Mouse (Mus musculus) fibroblast of lung, adult 2 months (primary cell): ENCODE data around the gene Grip1.

Source experiments
- DNase-seq: peaks from one replicate; pipeline ENCODE4 v3.0.0-alpha.2; 2011; ENCODE audit warnings: low read depth

The Grip1 gene

DNA sequence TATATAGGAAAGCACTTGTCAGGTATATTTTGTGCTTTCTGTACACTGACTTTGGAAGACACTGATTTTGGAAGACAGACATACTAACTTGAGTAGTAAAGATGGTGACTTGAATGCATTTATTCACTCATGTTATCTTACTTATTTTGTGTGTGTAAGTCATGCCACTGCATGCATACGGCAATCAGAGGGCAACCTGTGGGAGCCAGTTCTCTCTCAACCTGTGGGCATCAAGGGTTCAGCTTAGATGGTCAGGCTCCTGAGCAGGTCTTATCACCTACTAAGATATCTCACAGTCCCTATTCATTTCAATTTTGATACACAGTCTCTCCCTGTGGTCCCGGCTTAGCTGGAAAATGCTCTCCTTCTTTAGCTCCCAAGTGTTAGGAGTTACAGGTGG, 5.4 kb downstream of the Grip1 start:
- DNase-seq: no peak

DNA sequence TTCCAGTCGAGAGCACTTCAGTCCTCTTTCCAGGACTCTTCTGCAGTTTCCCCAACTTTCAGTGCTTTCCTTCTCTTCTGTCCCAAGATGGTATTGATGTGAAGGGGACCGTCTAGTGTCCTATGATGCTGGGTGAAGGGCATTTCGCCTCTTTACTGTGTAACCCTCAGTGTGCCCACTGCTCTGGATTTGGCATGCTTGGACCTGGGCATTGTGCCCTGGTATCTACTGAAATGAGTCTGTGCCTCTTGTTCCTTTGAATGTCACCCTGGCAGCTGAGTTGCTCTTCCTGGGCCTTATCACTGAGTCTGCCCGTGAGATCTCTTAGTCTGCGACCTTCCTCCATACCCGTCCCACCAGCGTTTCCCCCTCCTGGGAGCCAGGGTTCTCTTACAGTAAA, 9.7 kb downstream of the Grip1 start:
- no peak for DNase-seq

DNA sequence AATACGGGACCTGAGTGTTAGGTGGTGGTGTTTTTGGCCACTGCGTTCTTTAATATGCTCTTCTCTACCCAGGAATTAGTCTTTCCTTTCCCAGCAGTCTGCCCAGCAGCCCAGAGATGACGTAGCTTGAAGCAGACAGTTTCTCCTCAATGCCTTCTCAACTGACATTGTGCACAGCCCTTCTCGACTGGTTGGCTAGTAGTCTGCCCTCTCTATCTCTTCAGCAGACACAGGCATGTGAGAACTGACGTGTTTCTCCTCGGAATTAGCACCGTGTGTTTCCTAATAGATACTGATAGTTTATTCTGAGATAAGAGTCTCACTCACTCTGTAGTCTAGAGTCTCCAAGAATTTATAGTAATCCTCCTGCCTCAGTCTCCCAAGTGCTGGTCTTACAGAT, 10.2 kb downstream of the Grip1 start:
- no peak for DNase-seq

DNA sequence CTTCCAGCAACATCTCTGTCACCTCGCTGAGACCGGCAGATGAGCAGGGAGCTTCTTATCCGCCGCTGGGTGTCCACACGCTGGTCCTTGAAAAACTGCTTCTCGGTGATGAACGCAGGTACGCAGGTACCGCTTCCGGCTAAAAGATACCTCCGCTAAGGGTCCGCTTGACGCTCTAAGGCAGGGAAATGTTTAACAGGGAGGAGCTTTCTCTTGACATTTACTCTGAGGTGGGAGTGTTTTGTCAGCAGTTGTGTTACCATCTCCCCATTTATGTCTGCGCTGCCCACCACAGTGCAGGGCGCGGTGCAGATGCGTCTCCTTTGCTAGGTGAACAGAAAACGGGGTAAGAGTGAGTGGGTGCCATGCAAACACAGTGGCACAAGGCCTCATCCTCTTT, 14.3 kb downstream of the Grip1 start:
- no peak for DNase-seq

GRCm38 (mm10) chr10:119470096-119470495, 16.5 kb downstream of the Grip1 start:
- no peak for DNase-seq

DNA sequence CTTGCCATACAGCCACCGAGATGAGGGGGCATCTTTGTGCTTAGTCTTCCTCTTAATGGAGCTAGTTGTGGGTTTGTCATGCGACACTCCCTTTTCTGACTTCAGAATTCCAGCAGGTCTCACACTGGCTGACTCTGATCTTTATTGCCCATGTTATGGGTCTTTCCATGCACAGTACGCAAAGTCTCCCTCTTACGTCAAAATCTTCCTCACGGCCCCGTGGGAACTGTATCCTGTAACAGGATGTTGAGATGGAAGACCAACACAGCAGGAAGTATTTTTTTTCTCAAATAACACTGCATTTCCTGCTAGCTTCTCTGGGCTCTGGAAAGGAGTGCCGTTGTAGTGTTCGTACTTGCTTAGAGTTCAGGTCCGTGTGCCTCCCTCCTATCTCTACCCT, 21.5 kb downstream of the Grip1 start:
- DNase-seq: no peak

- no peak for DNase-seq
These were observed 24.0 kb downstream of the Grip1 start for GRCm38 (mm10) chr10:119477661-119478060.

- no peak for DNase-seq
These were observed 29.6 kb downstream of the Grip1 start for GRCm38 (mm10) chr10:119483068-119483705.

DNA sequence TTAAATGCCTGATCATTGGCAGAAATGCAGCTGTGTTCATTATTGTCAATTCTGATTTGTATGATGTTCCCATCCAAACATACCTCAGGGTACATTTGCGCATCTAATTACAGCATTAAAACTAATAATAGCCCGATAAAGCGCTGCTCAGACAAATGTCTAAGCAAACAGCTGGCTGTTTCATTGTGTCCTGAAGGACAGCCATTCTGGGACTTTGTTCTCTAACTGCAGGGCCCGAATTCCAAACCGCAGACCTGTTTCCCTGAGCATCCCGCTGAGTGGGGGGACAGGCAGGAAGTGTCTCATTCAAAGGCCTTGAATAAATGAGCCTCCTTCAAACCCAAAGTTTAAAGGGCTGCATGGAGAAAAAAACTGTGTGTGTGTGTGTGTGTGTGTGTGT, 30.1 kb downstream of the Grip1 start:
- DNase-seq: no peak

DNA sequence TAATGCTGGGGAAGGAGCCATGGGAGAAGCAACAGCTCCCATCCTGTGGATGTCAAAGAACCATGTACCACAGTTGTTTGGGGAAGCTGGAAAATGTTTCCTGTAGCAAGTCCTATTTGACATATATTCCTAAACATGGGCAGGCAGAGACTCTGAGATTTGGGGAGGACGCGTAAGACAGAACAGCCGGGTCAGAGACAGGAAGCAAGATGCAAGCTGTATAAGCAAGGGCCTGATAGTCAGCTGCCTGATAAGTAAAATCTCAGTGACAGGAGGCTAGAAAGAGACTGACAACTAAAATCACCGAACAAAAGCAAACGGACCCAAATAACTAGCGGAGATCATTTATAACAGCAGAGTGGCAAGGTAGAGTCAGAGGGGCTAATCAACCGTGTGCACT, 33.3 kb downstream of the Grip1 start:
- no peak for DNase-seq

- DNase-seq: no peak
These were observed 37.2 kb downstream of the Grip1 start for GRCm38 (mm10) chr10:119490831-119491230.

DNA sequence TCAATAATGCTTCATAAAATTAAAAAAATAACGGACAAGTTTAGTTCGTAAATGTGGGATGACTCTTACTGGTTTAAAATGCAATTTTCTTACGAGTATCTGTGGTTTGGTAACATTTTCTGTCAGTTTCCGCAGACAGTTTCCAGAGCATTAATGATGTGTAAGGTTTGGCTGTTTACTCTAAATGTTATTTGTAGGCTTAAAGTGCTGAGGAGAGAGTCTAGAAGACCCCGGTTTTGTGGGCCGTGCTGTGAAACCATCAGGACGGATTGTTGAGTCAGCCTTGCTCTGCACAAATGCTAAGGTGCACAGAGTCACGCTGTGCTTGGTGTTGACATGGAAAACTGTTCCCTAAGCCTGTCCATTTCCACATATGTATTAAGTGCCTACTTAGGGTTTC, 41.7 kb downstream of the Grip1 start:
- no peak for DNase-seq

- no peak for DNase-seq
These were observed 42.6 kb downstream of the Grip1 start for GRCm38 (mm10) chr10:119496221-119496620.

DNA sequence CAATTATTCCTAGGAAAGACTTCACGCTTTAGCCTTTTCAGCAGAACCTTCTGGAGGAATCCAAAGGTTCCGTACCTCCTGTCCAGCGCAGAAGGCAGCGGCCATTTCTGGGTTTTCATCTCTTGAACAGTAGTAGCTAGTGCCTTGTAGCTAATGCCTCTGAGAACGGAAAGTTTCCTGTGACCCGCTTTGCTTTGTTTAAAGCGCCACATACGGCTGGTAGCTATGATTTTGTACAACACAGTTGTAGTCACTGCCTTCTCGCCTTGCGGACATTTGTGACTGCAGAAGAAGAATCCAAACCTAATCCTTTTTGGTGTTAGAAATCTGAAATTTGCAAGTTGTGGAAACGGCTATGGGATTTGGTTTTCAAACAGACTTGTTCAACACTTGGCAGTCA, 68.1 kb downstream of the Grip1 start:
- DNase-seq: no peak

DNA sequence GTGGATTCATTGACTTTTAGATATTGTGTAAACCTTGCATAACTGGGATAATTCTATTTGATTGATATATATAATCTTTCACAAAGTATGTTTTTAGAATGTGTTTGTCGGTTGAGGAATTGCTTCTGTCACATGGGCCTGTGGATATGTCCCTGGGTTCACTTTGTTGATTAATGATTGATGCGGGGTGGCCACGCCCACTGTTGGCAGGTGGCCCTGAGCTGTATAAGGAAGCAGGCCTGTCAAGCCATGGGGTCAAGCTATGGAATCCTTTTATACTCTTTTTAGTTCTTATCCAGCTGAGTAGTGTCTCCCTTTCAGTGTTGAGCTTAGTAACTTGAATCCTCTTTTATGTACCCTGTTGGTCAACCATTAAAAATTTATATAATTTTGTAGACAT, 72.1 kb downstream of the Grip1 start:
- DNase-seq: no peak

- no peak for DNase-seq
These were observed 81.2 kb downstream of the Grip1 start for GRCm38 (mm10) chr10:119534852-119535251.

- DNase-seq: no peak
These were observed 88.0 kb downstream of the Grip1 start for GRCm38 (mm10) chr10:119541655-119542054.

DNA sequence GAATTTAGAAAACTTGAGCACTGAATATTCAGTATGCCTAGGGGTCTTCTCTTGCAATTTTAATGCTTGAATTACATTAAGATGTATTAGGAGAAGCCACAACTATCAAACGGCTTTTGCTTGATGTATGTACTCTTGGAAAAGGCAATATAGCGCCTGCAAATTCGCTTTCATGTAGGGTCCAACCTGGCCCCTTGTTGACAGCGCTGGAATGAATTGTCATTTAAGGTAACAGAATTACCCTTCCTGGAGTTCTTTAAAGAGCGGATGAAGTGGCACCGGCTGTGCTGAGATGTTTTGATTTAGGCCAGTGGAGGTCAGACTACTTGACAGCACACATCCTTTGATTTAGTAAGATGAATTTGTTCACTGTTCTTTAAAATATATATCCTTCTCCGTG, 90.1 kb downstream of the Grip1 start:
- no peak for DNase-seq

DNA sequence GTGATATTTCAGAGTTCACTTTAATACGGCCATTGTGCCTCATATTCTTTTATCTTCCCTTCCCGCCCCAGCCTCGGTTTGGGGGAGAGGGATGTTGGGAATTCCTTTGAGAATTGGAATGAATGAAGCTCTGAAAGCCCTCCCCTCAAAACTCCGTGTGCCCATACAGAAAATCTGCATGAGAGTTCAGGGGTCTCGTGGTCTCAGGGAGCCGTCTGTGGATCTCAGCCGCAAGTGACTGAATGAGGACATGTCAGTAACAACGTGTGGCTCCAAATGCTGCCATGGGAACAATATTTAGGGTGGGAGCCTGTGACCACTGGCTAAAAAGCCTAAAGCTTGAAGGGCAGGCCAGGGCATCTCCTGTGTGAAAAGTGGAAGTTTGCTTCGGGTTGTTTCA, 91.1 kb downstream of the Grip1 start:
- DNase-seq: no peak

GRCm38 (mm10) chr10:119547875-119548274, 94.2 kb downstream of the Grip1 start:
- no peak for DNase-seq

DNA sequence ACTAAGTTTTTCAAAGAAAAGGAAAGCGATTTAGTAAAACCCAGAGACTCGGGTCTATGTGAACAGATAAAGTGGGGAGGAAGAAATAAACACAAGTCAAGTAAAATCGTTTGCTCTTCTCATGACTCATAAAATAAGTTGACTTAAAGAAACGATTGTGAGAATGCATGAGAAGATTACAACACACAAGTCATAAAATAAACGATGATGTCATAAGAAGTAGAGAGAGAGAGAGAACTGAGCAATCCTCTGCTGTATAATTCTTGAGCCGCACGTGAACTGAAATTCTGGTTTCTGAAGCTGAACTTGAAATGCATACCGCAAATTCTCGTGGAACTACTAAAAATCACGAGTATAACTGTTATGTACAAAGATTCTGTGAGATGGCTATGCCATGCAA, 95.1 kb downstream of the Grip1 start:
- no peak for DNase-seq

DNA sequence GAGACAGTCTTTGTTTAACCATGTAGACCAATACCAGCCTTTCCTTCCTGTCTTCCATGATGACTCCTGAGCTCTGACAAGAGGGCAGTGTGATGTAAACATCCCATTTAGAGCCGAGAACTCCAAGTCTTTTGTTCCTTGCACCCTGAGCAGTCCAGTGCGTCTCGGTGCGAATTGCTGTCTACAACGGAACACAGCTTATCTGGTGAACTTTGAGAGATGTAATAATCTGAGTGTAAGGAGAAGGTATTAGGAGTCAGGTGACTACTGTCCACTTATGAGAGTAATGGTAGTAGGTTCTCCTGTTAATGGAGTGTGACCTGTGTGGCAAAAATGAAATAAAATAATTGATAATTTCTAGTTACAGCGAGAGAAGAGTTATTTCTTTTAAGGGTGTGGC, 97.0 kb downstream of the Grip1 start:
- no peak for DNase-seq

- DNase-seq: no peak
These were observed 102.7 kb downstream of the Grip1 start for GRCm38 (mm10) chr10:119556346-119556745.

DNA sequence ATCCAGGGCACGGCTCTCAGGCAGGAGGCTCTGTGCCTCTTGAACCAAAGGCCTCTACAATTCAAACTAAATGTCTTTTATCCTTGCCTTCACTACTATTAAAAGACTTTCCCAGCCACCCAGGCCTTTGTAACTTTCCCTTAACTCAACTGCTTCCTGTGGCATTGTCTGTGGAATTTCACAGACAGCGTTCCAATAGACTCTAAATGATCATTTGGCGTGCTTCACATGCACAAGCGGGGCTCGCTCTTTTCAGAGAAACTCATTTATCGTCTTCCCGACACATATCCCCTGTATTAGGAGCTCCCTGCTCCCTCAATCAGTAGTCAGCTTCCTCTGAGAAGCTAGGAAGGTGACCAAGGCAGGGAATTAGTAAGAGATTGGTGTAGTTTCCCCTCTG, 104.8 kb downstream of the Grip1 start:
- DNase-seq: no peak

DNA sequence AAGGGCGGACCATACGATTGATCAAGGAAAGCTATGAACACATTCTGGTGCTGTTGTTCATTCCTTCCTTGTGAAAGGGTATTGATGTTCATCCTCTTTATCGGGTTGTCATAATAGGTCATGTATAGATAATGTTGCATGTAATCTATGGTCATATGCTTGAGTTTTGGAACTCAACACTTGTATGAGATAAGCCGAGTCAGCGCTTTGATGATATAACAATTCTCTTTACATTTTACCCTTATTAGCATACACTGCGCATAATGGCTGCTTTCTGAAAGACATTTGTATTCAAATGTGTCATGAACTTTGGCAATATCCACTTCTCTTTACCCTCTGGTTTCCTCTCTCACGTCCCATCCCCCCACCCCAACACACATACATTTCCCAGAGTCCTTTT, 111.2 kb downstream of the Grip1 start:
- no peak for DNase-seq
